Mouse (Mus musculus) embryonic fibroblast, embryonic 13.5 days (primary cell): ENCODE data around the gene Mapk6.

Source experiments
- CTCF ChIP-seq: IDR thresholded peaks from 2 replicates; pipeline ENCODE4 v1.5.1; 2011; ENCODE audit warnings: mild to moderate bottlenecking, control low read depth, low read length, moderate library complexity, borderline replicate concordance; ENCODE audit not compliant: insufficient read depth
- POLR2A ChIP-seq: IDR thresholded peaks from 2 replicates; pipeline ENCODE4 v1.6.1; 2011; ENCODE audit warnings: low read depth, mild to moderate bottlenecking, control low read depth, low read length, moderate library complexity

DNA sequence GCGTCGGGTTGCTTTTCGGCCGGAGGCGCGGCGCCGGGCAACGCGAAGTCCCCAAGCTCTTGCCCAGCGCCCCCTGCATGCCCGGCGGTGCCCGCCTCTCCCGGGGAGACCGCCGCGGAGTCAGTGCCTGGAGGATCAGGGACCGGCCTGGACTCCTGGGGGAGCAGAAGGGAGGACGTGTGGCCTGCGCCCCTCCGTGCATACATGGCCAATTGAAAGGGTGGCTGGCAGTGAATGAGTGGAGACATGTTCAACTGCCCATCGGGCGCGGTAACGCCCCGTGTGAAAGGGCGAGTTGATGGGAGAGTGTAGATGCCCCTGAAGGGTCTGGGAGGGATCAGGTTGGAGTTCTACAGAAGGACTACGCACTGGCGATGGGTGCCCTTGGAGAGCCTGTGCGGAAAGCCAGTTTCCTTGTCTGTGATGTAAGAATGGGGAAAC is 31.9 kb upstream of the Mapk6 start:
- TF ChIP-seq CTCF, result no peak
- peak; percentile 33; the same call in 1 of the 2 replicates for TF ChIP-seq POLR2A
